Mouse (Mus musculus) MEL (cell line): ENCODE data around the gene Gm8994. TPM values are rescaled to one million over a fixed set of nuclear protein-coding genes. Genes with fewer than 3 reads are reported as not detected.

ENCODE experiments used
- DNase-seq: peaks from one replicate; pipeline ENCODE4 v3.0.0; 2011; ENCODE audit warnings: low read depth, low spot score
- H3K27ac ChIP-seq: 2 replicates; pipeline ENCODE4 v1.5.1; 2012; ENCODE audit warnings: low read depth, mild to moderate bottlenecking, control low read depth, low read length, moderate library complexity; ENCODE audit not compliant: control insufficient read depth
- H3K27me3 ChIP-seq, 2 experiments: fragments of 150-350 bp in 1 of 2; sonication (generic) in 1 of 2; 2 replicates each; pipeline ENCODE4 v1.6.1; 2012; ENCODE audit warnings: low read length in 2 of 2, mild to moderate bottlenecking in 2 of 2, improper control_type of control experiment in 1 of 2, moderate library complexity in 1 of 2; ENCODE audit not compliant: insufficient read depth in 2 of 2, control insufficient read depth in 1 of 2
- H3K36me3 ChIP-seq, 2 experiments: 2 replicates each; pipeline ENCODE4 v1.6.1; 2012 to 2014; ENCODE audit warnings: low read length in 2 of 2, improper control_type of control experiment in 1 of 2, inconsistent platforms in 1 of 2, mild to moderate bottlenecking in 1 of 2; ENCODE audit not compliant: insufficient read depth in 2 of 2, control insufficient read depth in 1 of 2
- H3K4me1 ChIP-seq, 2 experiments: fragments of 150-350 bp in 1 of 2; sonication (generic) in 1 of 2; 2 replicates each; pipeline ENCODE4 v1.6.1; 2012; ENCODE audit warnings: low read length in 2 of 2, improper control_type of control experiment in 1 of 2, mild to moderate bottlenecking in 1 of 2; ENCODE audit not compliant: insufficient read depth in 2 of 2, control insufficient read depth in 1 of 2
- H3K4me3 ChIP-seq, 2 experiments: fragments of 150-350 bp in 1 of 2; sonication (generic) in 1 of 2; 2 replicates each; pipeline ENCODE4 v1.5.1; 2012; ENCODE audit warnings: low read depth in 2 of 2, low read length in 2 of 2, mild to moderate bottlenecking in 2 of 2, moderate library complexity in 2 of 2, control low read depth in 1 of 2, improper control_type of control experiment in 1 of 2; ENCODE audit not compliant: control insufficient read depth in 1 of 2, insufficient read depth in 1 of 2
- H3K79me2 ChIP-seq: 2 replicates; pipeline ENCODE4 v1.6.1; 2012; ENCODE audit warnings: mild to moderate bottlenecking, low read length, moderate library complexity; ENCODE audit not compliant: control insufficient read depth, poor library complexity, insufficient read depth
- H3K9ac ChIP-seq: 2 replicates; pipeline ENCODE4 v1.6.1; 2012; ENCODE audit warnings: low read depth, mild to moderate bottlenecking, control low read depth, low read length, moderate library complexity; ENCODE audit not compliant: control insufficient read depth, poor library complexity, severe bottlenecking
- H3K9me3 ChIP-seq: fragments of 150-350 bp; sonication (generic); replicated peaks from 2 replicates; pipeline ENCODE4 v1.6.1; 2012; ENCODE audit warnings: mild to moderate bottlenecking, low read length, improper control_type of control experiment, moderate library complexity; ENCODE audit not compliant: insufficient read depth
- BHLHE40 ChIP-seq: IDR thresholded peaks from 2 replicates; pipeline ENCODE4 v1.6.1; 2012; ENCODE audit warnings: low read depth, mild to moderate bottlenecking, inconsistent platforms, low read length, improper control_type of control experiment, borderline replicate concordance
- CHD2 ChIP-seq: IDR thresholded peaks from 2 replicates; pipeline ENCODE4 v1.6.1; 2011; ENCODE audit warnings: low read length, improper control_type of control experiment
- CTCF ChIP-seq, 3 experiments: IDR thresholded peaks in 2 of 3; conservative IDR thresholded peaks in 1 of 3; 2 replicates each; pipeline ENCODE4 v1.5.1; 2011 to 2012; ENCODE audit warnings: low read length in 3 of 3, low read depth in 2 of 3, mild to moderate bottlenecking in 2 of 3, improper control_type of control experiment in 1 of 3, inconsistent platforms in 1 of 3, mixed read lengths in 1 of 3, moderate library complexity in 1 of 3; ENCODE audit not compliant: control insufficient read depth in 1 of 3, insufficient read depth in 1 of 3, poor library complexity in 1 of 3, severe bottlenecking in 1 of 3
- E2F4 ChIP-seq: IDR thresholded peaks from 2 replicates; pipeline ENCODE4 v1.6.1; 2011; ENCODE audit warnings: low read depth, low read length, improper control_type of control experiment, borderline replicate concordance
- ETS1 ChIP-seq: IDR thresholded peaks from 2 replicates; pipeline ENCODE4 v1.6.1; 2012; ENCODE audit warnings: low read depth, mild to moderate bottlenecking, inconsistent platforms, low read length, improper control_type of control experiment, moderate library complexity
- HCFC1 ChIP-seq: IDR thresholded peaks from 2 replicates; pipeline ENCODE4 v1.6.1; 2012; ENCODE audit warnings: low read depth, mild to moderate bottlenecking, inconsistent platforms, low read length, improper control_type of control experiment, moderate library complexity
- MAFK ChIP-seq: IDR thresholded peaks from 2 replicates; pipeline ENCODE4 v1.6.1; 2011; ENCODE audit warnings: low read depth, mild to moderate bottlenecking, low read length, improper control_type of control experiment, borderline replicate concordance
- MAZ ChIP-seq: IDR thresholded peaks from 2 replicates; pipeline ENCODE4 v1.6.1; 2012; ENCODE audit warnings: low read depth, mild to moderate bottlenecking, inconsistent platforms, low read length, improper control_type of control experiment
- MEF2A ChIP-seq: IDR thresholded peaks from 2 replicates; pipeline ENCODE4 v1.6.1; 2014; ENCODE audit warnings: low read depth, mild to moderate bottlenecking, inconsistent platforms, low read length, improper control_type of control experiment; ENCODE audit not compliant: poor library complexity, insufficient replicate concordance, severe bottlenecking; ENCODE audit errors: extremely low read depth
- MXI1 ChIP-seq: IDR thresholded peaks from 2 replicates; pipeline ENCODE4 v1.6.1; 2011; ENCODE audit warnings: mild to moderate bottlenecking, low read depth, low read length, improper control_type of control experiment
- MYB ChIP-seq: IDR thresholded peaks from 2 replicates; pipeline ENCODE4 v1.6.1; 2011; ENCODE audit warnings: mild to moderate bottlenecking, low read depth, low read length, improper control_type of control experiment
- NELFE ChIP-seq: IDR thresholded peaks from 2 replicates; pipeline ENCODE4 v1.6.1; 2011; ENCODE audit warnings: low read depth, low read length, improper control_type of control experiment
- NRF1 ChIP-seq: IDR thresholded peaks from 2 replicates; pipeline ENCODE4 v1.6.1; 2014; ENCODE audit warnings: low read depth, mild to moderate bottlenecking, inconsistent platforms, low read length, improper control_type of control experiment, moderate library complexity; ENCODE audit not compliant: poor library complexity, insufficient read depth, severe bottlenecking
- POLR2A ChIP-seq, 2 experiments: IDR thresholded peaks; 2 replicates each; pipeline ENCODE4 v1.6.1; 2011 to 2012; ENCODE audit warnings: low read length in 2 of 2, mild to moderate bottlenecking in 2 of 2, control low read depth in 1 of 2, improper control_type of control experiment in 1 of 2, low read depth in 1 of 2, moderate library complexity in 1 of 2; ENCODE audit not compliant: control insufficient read depth in 1 of 2, insufficient read depth in 1 of 2, poor library complexity in 1 of 2
- POLR2AphosphoS2 ChIP-seq: IDR thresholded peaks from 2 replicates; pipeline ENCODE4 v1.6.1; 2011; ENCODE audit warnings: low read length, improper control_type of control experiment
- RCOR1 ChIP-seq: IDR thresholded peaks from 2 replicates; pipeline ENCODE4 v1.6.1; 2012; ENCODE audit warnings: low read depth, mild to moderate bottlenecking, inconsistent platforms, low read length, improper control_type of control experiment
- TAL1 ChIP-seq: IDR thresholded peaks from 2 replicates; pipeline ENCODE4 v1.6.1; 2012; ENCODE audit warnings: mild to moderate bottlenecking, inconsistent platforms, low read length, moderate library complexity, mixed read lengths
- TCF12 ChIP-seq: IDR thresholded peaks from 2 replicates; pipeline ENCODE4 v1.6.1; 2014; ENCODE audit warnings: low read depth, mild to moderate bottlenecking, inconsistent platforms, low read length, improper control_type of control experiment, moderate library complexity
- USF1 ChIP-seq: IDR thresholded peaks from 2 replicates; pipeline ENCODE4 v1.6.1; 2014; ENCODE audit warnings: low read depth, mild to moderate bottlenecking, inconsistent platforms, low read length, improper control_type of control experiment, moderate library complexity
- USF2 ChIP-seq, 2 experiments: IDR thresholded peaks; 2 replicates each; pipeline ENCODE4 v1.6.1; 2011 to 2012; ENCODE audit warnings: improper control_type of control experiment in 2 of 2, low read length in 2 of 2, borderline replicate concordance in 1 of 2, inconsistent platforms in 1 of 2, low read depth in 1 of 2, mild to moderate bottlenecking in 1 of 2; ENCODE audit not compliant: insufficient read depth in 1 of 2
- ZC3H11A ChIP-seq: IDR thresholded peaks from 2 replicates; pipeline ENCODE4 v1.6.1; 2012; ENCODE audit warnings: low read depth, mild to moderate bottlenecking, inconsistent platforms, low read length, improper control_type of control experiment
- ZMIZ1 ChIP-seq: IDR thresholded peaks from 2 replicates; pipeline ENCODE4 v1.6.1; 2012; ENCODE audit warnings: low read depth, mild to moderate bottlenecking, inconsistent platforms, low read length, improper control_type of control experiment, moderate library complexity
- ZNF384 ChIP-seq: IDR thresholded peaks from 2 replicates; pipeline ENCODE4 v1.6.1; 2012; ENCODE audit warnings: low read depth, mild to moderate bottlenecking, inconsistent platforms, low read length, improper control_type of control experiment
- polyA plus RNA-seq, 2 experiments: library from polyadenylated mRNA; stranded (reverse) in 1 of 2; unstranded in 1 of 2; fragments of >175 nt in 1 of 2; fragments of >200 nt in 1 of 2; gene quantifications; 2 replicates each; pipeline versions ENCODE4 v1.2.1 to v1.2.4; 2012; ENCODE audit warnings: low replicate concordance in 2 of 2, low read depth in 1 of 2; ENCODE audit not compliant: insufficient read length in 2 of 2, insufficient read depth in 1 of 2, missing spikeins in 1 of 2
- total RNA-seq: library from RNA; depleted of rRNA; stranded (reverse); fragments of 300-350 nt; gene quantifications from 2 replicates; pipeline ENCODE4 v1.2.3, GENCODE M21; 2012

The Gm8994 gene
- total and polyA plus RNA-seq, 3 experiments = 0.19 TPM; not detected in 2

- TF ChIP-seq POLR2AphosphoS2 = no peak
- TF ChIP-seq RCOR1 = no peak
- no peak for TF ChIP-seq ZNF384
- TF ChIP-seq BHLHE40 = no peak
- no peak for TF ChIP-seq USF1
- no peak for TF ChIP-seq TCF12
- no peak for TF ChIP-seq MAZ
- TF ChIP-seq POLR2A (IDR thresholded peaks at IDR 0.05; ENCODE audit: control insufficient read depth in 1 of 2, insufficient read depth in 1 of 2, low read depth in 1 of 2, low read length in 2 of 2, poor library complexity in 1 of 2) = no peak
- no peak for TF ChIP-seq CHD2
- no peak for TF ChIP-seq E2F4
- no peak for TF ChIP-seq ZC3H11A
- TF ChIP-seq MEF2A = no peak
- TF ChIP-seq MYB = no peak
- TF ChIP-seq USF2 (IDR thresholded peaks at IDR 0.05; ENCODE audit: borderline replicate concordance in 1 of 2, insufficient read depth in 1 of 2, low read depth in 1 of 2, low read length in 2 of 2) = no peak
- TF ChIP-seq MXI1 = no peak
- no peak for TF ChIP-seq ZMIZ1
- TF ChIP-seq MAFK = no peak
- no peak for TF ChIP-seq ETS1
- TF ChIP-seq TAL1 = no peak
- no peak for TF ChIP-seq NELFE
- Histone ChIP-seq H3K9me3 (no peaks in the 10 kb centered on the region), H3K36me3 (no peaks in the 10 kb centered on the region), H3K4me1 (no peaks in the 10 kb centered on the region), H3K4me3 (no peak overlapping the region), H3K9ac (no peak overlapping the region), H3K79me2 (no peaks in the 10 kb centered on the region), H3K27ac (no peak overlapping the region), H3K27me3 (no peaks in the 10 kb centered on the region)
- no peak for DNase-seq
Observed at GRCm38 (mm10) chr6:136358471-136358870, 31.1 kb downstream of the Gm8994 start.

GRCm38 (mm10) chr6:136363313-136363712 lies 36.0 kb downstream of the Gm8994 start:
- Histone ChIP-seq H3K9me3 (no peaks in the 10 kb centered on the region), H3K79me2 (no peaks in the 10 kb centered on the region), H3K36me3 (no peaks in the 10 kb centered on the region), H3K4me1 (no peaks in the 10 kb centered on the region), H3K27me3 (no peaks in the 10 kb centered on the region), H3K9ac (no peak overlapping the region), H3K4me3 (no peak overlapping the region), H3K27ac (no peak overlapping the region)
- DNase-seq = no peak
- TF ChIP-seq MXI1 = no peak
- no peak for TF ChIP-seq CTCF (IDR thresholded peaks at IDR 0.05 in 2 of 3, conservative IDR thresholded peaks at IDR 0.05 in 1 of 3; ENCODE audit: control insufficient read depth in 1 of 3, insufficient read depth in 1 of 3, low read depth in 2 of 3, low read length in 3 of 3, poor library complexity in 1 of 3, severe bottlenecking in 1 of 3)
- TF ChIP-seq HCFC1 = no peak
- TF ChIP-seq NRF1 = no peak
- no peak for TF ChIP-seq POLR2A (IDR thresholded peaks at IDR 0.05; ENCODE audit: control insufficient read depth in 1 of 2, insufficient read depth in 1 of 2, low read depth in 1 of 2, low read length in 2 of 2, poor library complexity in 1 of 2)
